Mouse (Mus musculus) embryonic facial prominence, embryonic 10.5 days (tissue): ENCODE results near the gene Cldn3. TPM values are rescaled to one million over a fixed set of nuclear protein-coding genes. Genes with fewer than 3 reads are reported as not detected.
A peak's percentile ranks its signal among the peaks of the same experiment; 100 is the strongest.

Experiments used
- DNase-seq: peaks from one replicate; pipeline ENCODE4 v3.0.0-alpha.2; 2017; ENCODE audit warnings: low spot score
- H3K27ac ChIP-seq: fragments of 300-500 bp; sonication (generic); replicated peaks from 2 replicates; pipeline ENCODE4 v1.5.1; 2016; ENCODE audit warnings: mild to moderate bottlenecking
- H3K27me3 ChIP-seq: fragments of 300-500 bp; sonication (generic); replicated peaks from 2 replicates; pipeline ENCODE4 v1.6.1; 2016; ENCODE audit warnings: low read depth, mild to moderate bottlenecking; ENCODE audit not compliant: poor library complexity, severe bottlenecking
- H3K36me3 ChIP-seq: fragments of 300-500 bp; sonication (generic); replicated peaks from 2 replicates; pipeline ENCODE4 v1.6.1; 2016; ENCODE audit warnings: mild to moderate bottlenecking, moderate library complexity
- H3K4me1 ChIP-seq: fragments of 300-500 bp; sonication (generic); 2 replicates; pipeline ENCODE4 v1.6.1; 2016
- H3K4me3 ChIP-seq: fragments of 300-500 bp; sonication (generic); 2 replicates; pipeline ENCODE4 v1.5.1; 2016; ENCODE audit warnings: mild to moderate bottlenecking, moderate library complexity
- H3K9me3 ChIP-seq: fragments of 300-500 bp; sonication (generic); 2 replicates; pipeline ENCODE4 v1.6.1; 2016; ENCODE audit warnings: mild to moderate bottlenecking
- WGBS: fragments of 180-500 bp; shearing (Covaris S2); methylation state at CpG from one replicate; pipeline ENCODE4 v1.1.7; 2016; 5-methylcytosine and 5-hydroxymethylcytosine counted together
- polyA plus RNA-seq: library from polyadenylated mRNA; unstranded; fragments of >200 nt; fragmentation: Nextera tagmentation; extraction: Ambion mirVana; gene quantifications from 2 replicates; pipeline ENCODE4 v1.2.1, GENCODE M21; 2016

The Cldn3 gene
- polyA plus RNA-seq, 1 experiment from 2014 or later: 18.8 TPM

DNA sequence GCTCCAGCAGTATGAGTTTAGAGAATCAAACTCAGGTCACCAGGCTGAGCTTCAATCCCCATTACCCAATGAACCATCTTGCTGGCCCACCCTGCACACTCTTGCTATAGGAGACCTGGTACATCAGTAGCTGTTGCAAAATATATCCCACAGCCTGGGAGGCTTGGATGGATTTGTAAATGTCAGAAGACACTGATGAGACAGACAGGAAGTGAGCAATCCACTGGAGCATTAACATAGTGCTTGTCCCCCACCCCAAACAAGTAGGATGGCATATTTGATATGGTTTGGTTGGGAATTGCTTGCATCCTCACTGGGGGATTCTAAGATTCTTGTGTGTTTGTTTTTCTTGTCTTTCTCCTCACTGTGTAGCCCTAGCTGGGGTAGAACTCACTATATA is 12.9 kb upstream of the Cldn3 start:
- no peaks in the 10 kb centered on the region for H3K4me1 ChIP-seq
- no peaks in the 10 kb centered on the region for H3K36me3 ChIP-seq
- H3K4me3 ChIP-seq: no peak overlapping the region
- no peaks in the 10 kb centered on the region for H3K27me3 ChIP-seq
- no peaks in the 10 kb centered on the region for H3K9me3 ChIP-seq
- H3K27ac ChIP-seq: no peak overlapping the region
- no peak for DNase-seq

DNA sequence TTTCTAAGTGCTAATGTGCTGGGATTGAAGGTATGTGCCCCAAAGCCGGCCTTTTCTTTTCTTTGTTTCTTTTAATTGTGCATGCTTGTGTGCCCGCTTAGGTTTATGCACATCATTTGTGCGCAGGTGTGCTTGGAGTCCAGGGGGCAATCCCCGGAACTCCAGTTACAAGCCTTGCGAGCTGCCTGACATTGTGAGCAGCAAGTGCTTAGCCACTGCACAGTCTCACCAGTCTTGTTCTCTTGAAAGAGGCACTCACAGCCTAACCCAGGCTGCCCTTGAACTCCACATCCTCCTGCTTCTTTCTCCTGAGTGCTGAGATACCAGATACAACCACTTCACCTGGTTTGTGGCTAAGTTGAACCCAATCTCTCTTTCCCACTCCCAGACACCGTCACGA is 12.5 kb upstream of the Cldn3 start:
- Histone ChIP-seq H3K27ac (no peak overlapping the region), H3K4me1 (no peaks in the 10 kb centered on the region), H3K27me3 (no peaks in the 10 kb centered on the region), H3K4me3 (no peak overlapping the region), H3K9me3 (no peaks in the 10 kb centered on the region), H3K36me3 (no peaks in the 10 kb centered on the region)
- DNase-seq: no peak
- 88% methylated on average over 7 of the region's 7 CpGs for WGBS

DNA sequence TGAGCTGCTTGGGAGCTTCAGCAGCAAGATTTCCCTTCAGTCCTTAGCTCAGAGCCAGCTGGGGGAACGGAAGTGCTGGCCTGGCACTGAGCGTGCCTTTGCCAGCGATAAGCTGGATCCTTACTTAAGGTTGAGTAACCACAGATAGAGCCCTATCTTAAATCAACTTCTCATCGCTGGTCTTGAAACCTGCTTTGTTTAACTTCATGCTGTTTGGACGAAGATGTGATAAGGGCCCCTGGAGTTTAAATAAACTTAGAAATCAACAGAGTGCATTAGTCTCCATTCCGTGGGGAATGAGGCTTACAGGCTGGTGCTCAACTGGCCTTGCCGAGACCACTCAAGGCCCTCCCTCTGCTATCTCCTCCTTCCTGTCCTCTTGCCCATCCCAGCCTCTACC is 11.7 kb upstream of the Cldn3 start:
- H3K4me3 ChIP-seq: no peak overlapping the region
- WGBS: 67% methylated on average over 7 of the region's 7 CpGs
- no peak for DNase-seq
- no peaks in the 10 kb centered on the region for H3K4me1 ChIP-seq
- no peak overlapping the region for H3K27ac ChIP-seq
- H3K36me3 ChIP-seq: no peaks in the 10 kb centered on the region
- H3K27me3 ChIP-seq: no peaks in the 10 kb centered on the region
- no peaks in the 10 kb centered on the region for H3K9me3 ChIP-seq

DNA sequence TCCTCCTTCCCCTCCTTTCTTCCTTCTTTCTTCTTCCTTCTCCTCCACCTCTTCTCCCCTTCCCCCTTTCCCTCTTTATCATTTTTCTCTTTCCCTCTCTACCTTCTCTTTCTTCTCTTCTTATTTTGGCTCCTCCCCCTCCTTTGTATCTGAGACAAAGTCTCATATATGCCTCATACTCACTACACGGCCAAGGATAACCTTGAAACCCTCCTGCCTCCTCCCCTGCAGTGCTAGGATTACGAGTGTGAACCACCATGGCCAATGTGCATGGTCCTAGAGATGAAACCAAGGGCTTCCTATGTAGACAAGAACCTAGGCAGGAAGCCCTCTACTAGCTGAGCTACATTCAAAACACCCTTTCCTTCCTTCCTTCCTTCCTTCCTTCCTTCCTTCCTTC is 11.1 kb upstream of the Cldn3 start:
- Histone ChIP-seq H3K27me3 (no peaks in the 10 kb centered on the region), H3K27ac (no peak overlapping the region), H3K4me1 (no peaks in the 10 kb centered on the region), H3K36me3 (no peaks in the 10 kb centered on the region), H3K4me3 (no peak overlapping the region), H3K9me3 (no peaks in the 10 kb centered on the region)
- DNase-seq: no peak
- WGBS: 70% methylated on average over 2 of the region's 2 CpGs

DNA sequence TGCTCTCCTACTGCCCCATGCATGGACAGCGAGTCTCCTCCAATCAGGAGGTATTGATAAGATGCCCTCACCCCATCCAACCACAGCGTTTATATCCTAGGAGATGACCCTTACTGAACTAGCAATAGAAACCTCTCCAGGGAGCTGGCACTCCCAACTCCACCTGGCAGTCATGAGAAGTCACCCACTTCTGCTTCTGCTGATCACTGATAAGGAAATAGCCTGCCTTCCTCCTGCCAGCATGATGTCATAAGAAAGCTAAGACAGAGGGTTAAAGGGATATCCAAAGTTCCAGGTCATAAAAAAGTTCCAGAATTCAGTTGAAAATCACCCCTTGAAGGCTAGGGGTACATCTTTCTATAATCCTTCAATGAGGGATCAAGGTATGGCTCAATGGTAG is 9.8 kb upstream of the Cldn3 start:
- Histone ChIP-seq H3K27me3 (no peaks in the 10 kb centered on the region), H3K9me3 (no peaks in the 10 kb centered on the region), H3K36me3 (no peaks in the 10 kb centered on the region), H3K4me3 (no peak overlapping the region), H3K4me1 (peaks cover 3% of the 10 kb centered on the region; the same call in 1 of the 2 replicates), H3K27ac (no peak overlapping the region)
- no peak for DNase-seq
- WGBS: 90% methylated on average over 2 of the region's 2 CpGs

DNA sequence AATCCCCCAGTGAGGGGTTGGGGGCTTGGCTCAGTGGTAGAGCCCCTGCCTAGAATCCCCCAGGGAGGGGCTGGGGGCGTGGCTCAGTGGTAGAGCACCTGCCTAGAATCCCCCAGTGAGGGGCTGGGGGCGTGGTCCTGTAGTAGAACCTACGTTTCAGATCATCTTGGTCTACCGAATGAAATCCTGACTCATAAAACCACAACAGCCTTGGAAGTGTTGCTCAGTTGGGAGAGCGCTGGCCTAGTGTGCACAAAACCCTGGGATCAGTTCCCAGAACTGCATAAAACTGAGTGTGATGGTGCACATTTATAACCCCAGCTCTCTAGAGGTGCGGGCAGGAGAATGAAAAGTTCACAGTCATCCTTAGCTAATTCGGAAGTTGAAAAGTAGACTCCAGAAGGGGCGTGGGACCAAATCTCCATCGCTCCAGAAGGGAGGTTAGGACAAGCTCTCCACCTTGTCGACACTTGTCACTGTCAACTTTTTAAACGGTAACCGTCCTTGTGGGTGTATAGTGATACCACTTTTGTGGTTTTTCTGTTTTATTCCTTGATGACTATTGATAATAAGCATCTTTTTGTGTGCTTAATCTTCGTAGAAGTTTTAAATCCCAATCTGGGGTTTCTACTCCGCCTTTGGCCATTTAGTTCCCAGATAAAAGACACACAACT is 9.3 kb upstream of the Cldn3 start:
- Histone ChIP-seq H3K9me3 (no peaks in the 10 kb centered on the region), H3K36me3 (no peaks in the 10 kb centered on the region), H3K27ac (no peak overlapping the region), H3K27me3 (no peaks in the 10 kb centered on the region), H3K4me1 (peaks cover 5% of the 10 kb centered on the region), H3K4me3 (no peak overlapping the region)
- 86% methylated on average over 14 of the region's 14 CpGs for WGBS
- DNase-seq: no peak

DNA sequence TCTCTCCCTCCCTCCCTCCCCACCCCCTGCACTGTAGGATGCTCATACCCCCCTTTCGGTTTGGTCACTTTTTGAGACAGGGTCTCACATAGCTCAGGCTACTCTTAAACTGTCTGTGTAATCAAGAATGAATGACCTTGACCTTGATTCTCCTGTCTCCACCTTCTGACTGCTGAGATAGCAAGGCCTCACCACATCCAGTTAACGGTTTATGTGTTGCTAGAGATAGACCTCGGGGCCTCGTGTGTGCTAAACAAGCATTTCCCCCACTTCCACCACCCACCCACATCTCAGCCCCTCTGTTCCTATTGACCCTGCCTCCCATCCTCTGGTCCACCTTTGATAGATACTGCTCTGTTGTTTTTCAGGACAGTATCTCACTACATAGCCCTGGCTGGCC is 8.2 kb upstream of the Cldn3 start:
- no peaks in the 10 kb centered on the region for H3K36me3 ChIP-seq
- no peak overlapping the region for H3K4me3 ChIP-seq
- peaks cover 6% of the 10 kb centered on the region for H3K4me1 ChIP-seq
- no peaks in the 10 kb centered on the region for H3K27me3 ChIP-seq
- 93% methylated on average over 4 of the region's 4 CpGs for WGBS
- no peaks in the 10 kb centered on the region for H3K9me3 ChIP-seq
- no peak overlapping the region for H3K27ac ChIP-seq
- no peak for DNase-seq

DNA sequence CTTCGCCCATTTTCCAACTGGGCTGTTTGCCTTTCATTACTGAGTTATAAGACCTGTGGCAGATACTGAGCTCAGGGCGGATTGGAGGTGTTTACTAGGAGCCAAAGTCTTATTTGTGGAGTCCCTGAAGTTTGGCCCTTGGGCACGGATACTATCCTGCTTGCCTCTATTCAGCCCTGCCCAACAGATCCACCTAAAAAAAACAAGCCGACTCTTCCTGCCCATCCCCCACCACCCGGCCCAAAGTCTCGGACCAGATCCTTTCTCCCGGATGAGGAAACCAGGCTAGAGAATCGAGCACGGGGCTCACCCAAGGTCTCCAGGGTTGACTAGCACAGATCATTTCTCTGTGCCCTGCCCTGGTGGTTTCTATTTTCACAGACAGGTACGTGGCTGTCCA is 4.9 kb upstream of the Cldn3 start:
- Histone ChIP-seq H3K27me3 (peaks cover 31% of the 10 kb centered on the region), H3K36me3 (no peaks in the 10 kb centered on the region), H3K9me3 (no peaks in the 10 kb centered on the region), H3K27ac (no peak overlapping the region), H3K4me3 (no peak overlapping the region), H3K4me1 (peaks cover 39% of the 10 kb centered on the region)
- 52% methylated on average over 10 of the region's 10 CpGs for WGBS
- DNase-seq: no peak

DNA sequence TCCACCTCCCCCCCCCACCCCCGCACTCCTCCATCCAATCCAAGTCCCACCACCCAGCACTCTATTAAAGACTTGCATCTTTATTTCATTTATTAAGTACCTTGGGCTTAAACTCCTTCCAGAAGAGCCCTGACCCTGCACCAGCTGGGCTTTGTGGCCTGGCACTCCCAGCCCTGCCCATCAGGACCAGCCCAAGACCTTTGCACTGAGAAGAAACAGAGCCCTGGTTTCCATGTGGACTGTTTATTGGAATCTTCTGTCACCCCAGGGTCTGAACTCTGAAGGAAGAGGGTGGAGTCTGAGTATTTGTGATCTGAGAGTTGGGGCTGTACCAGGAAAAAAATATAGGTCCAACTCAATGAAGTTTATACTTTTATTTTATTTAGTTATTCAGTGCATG is 2.9 kb upstream of the Cldn3 start:
- Histone ChIP-seq H3K27ac (no peak overlapping the region), H3K4me1 (peaks cover 49% of the 10 kb centered on the region), H3K4me3 (no peak overlapping the region)

DNA sequence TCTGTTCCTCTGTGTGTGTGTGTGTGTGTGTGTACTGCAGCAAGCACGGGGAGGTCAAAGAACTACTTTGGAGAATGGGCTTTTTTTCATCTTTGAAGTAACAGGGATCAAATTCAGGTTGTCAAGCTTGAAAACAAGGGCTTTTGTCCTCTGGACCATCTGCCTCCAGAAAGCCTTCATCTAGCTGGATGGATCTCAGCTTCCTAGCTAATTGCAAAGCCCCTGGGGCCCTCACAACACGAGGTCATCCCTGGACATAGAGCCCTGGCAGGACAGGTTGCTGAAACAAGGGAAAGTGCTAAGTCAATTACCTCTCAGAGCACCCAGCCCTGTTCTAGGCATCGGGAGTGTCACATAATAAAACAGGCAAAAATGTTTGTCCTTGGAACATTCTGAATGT is 2.2 kb upstream of the Cldn3 start:
- 8% methylated on average over 3 of the region's 3 CpGs for WGBS
- peak; percentile 36 for DNase-seq

More for the DNA sequence above, 2.9 kb upstream of the Cldn3 start:
- Histone ChIP-seq H3K36me3 (no peaks in the 10 kb centered on the region), H3K9me3 (no peaks in the 10 kb centered on the region), H3K27me3 (peaks cover 51% of the 10 kb centered on the region)
- 86% methylated on average over 1 of the region's 1 CpGs for WGBS
- DNase-seq: no peak

DNA sequence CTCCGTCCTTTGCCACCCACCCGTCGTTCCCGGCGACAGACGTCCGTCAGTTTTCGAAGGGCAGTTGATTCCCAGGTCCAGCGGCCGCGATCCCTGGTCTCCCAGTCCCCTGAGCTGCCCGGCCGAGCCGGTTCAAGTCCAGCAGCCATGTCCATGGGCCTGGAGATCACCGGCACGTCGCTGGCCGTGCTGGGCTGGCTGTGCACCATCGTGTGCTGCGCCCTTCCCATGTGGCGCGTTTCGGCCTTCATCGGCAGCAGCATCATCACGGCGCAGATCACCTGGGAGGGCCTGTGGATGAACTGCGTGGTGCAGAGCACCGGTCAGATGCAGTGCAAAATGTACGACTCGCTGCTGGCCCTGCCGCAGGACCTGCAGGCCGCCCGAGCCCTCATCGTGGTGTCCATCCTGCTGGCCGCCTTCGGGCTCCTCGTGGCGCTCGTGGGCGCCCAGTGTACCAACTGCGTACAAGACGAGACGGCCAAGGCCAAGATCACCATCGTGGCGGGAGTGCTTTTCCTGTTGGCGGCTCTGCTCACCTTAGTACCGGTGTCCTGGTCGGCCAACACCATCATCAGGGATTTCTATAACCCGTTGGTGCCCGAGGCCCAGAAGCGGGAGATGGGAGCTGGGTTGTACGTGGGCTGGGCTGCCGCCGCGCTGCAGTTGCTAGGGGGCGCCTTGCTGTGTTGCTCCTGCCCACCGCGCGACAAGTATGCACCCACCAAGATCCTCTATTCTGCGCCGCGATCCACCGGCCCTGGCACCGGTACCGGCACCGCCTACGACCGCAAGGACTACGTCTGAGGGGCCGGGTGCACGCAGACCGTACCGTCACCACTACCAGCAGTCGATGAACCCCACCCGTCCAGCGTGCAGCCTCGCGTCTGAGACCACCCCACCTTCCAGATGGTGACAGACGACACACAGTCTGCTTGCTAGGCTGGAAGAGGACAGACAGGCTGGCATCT is 569 bp downstream of the Cldn3 start:
- H3K36me3 ChIP-seq: no peaks in the 10 kb centered on the region
- peak overlapping the region; percentile 50 for H3K4me3 ChIP-seq
- peaks cover 70% of the 10 kb centered on the region for H3K27me3 ChIP-seq
- WGBS: 3% methylated on average over 79 of the region's 79 CpGs
- H3K4me1 ChIP-seq: peaks cover 52% of the 10 kb centered on the region
- no peaks in the 10 kb centered on the region for H3K9me3 ChIP-seq
- DNase-seq: peak; percentile 62
- peak overlapping the region; percentile 65 for H3K27ac ChIP-seq

More for the DNA sequence above, 2.2 kb upstream of the Cldn3 start:
- Histone ChIP-seq H3K4me3 (no peak overlapping the region), H3K4me1 (peaks cover 49% of the 10 kb centered on the region), H3K36me3 (no peaks in the 10 kb centered on the region), H3K27me3 (peaks cover 57% of the 10 kb centered on the region), H3K27ac (0 out of 2 replicates have a peak overlapping the region, but pooled peaks have one; percentile 37), H3K9me3 (no peaks in the 10 kb centered on the region)

DNA sequence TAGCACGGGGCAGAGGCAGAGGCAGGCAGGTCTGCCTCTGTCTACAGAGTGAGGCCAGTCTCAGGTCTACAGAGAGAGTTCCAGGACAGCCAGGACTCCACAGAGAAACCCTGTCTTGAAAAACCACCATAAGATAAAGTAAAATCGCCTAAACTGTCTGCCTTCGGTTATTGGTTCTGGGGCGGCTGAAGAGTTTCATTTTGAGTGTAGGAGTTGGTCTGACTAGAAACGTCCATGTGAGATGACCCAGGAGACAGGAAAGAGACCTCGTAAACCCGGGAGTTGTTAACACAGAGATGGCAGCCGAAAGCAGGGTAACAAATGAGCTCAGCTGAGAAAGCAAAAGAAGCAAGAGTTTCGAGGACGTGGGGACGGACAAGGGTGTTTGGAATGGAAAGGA is 3.2 kb downstream of the Cldn3 start:
- no peak overlapping the region for H3K4me3 ChIP-seq
- 78% methylated on average over 11 of the region's 11 CpGs for WGBS
- H3K27ac ChIP-seq: no peak overlapping the region
- H3K4me1 ChIP-seq: peaks cover 39% of the 10 kb centered on the region
- no peak for DNase-seq
- peaks cover 59% of the 10 kb centered on the region for H3K27me3 ChIP-seq
- no peaks in the 10 kb centered on the region for H3K36me3 ChIP-seq
- H3K9me3 ChIP-seq: no peaks in the 10 kb centered on the region

DNA sequence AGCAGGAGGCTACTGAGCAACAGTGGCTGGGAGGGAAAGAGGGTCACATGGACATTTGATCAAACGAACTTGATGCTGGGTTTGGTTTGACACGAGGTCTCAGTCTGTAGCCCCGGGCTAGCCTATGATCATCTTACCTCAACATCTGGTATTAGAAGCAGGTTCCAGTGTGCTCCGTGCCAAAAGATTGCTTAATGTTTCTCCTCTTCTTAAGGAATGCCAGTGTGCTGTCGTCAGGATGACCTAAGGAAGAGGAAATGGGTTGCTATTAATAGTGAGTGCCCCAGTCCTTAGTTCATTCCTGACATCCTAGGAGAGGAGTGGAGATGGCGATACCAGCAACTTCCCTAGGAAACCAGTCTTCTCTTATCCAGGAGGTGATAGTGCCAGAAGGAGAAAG is 3.7 kb downstream of the Cldn3 start:
- Histone ChIP-seq H3K9me3 (no peaks in the 10 kb centered on the region), H3K4me3 (no peak overlapping the region), H3K27me3 (peaks cover 53% of the 10 kb centered on the region), H3K4me1 (peaks cover 33% of the 10 kb centered on the region), H3K27ac (no peak overlapping the region), H3K36me3 (no peaks in the 10 kb centered on the region)
- WGBS: 48% methylated on average over 6 of the region's 6 CpGs
- DNase-seq: peak; percentile 27
